Mouse (Mus musculus) ES-E14 (cell line): ENCODE measurements around the gene Hes7. TPM values are rescaled to one million over a fixed set of nuclear protein-coding genes. Genes with fewer than 3 reads are reported as not detected.
A peak's percentile ranks its signal among the peaks of the same experiment; 100 is the strongest.

ENCODE experiments used
- DNase-seq: peaks from one replicate; pipeline ENCODE4 v3.0.0-alpha.2; 2013; ENCODE audit warnings: low read depth, low spot score
- H3K27ac ChIP-seq: 2 replicates; pipeline ENCODE4 v1.5.1; 2012; ENCODE audit warnings: low read depth, mild to moderate bottlenecking, low read length, moderate library complexity, mixed read lengths; ENCODE audit not compliant: poor library complexity, insufficient read depth, severe bottlenecking
- H3K36me3 ChIP-seq: 2 replicates; pipeline ENCODE4 v1.6.1; 2012; ENCODE audit warnings: mild to moderate bottlenecking, low read length, moderate library complexity, mixed read lengths; ENCODE audit not compliant: control insufficient read depth, poor library complexity, insufficient read depth, severe bottlenecking
- H3K4me1 ChIP-seq, 2 experiments: fragments of 150-350 bp in 1 of 2; sonication (generic) in 1 of 2; 2 replicates each; pipeline ENCODE4 v1.6.1; 2012; ENCODE audit warnings: low read length in 2 of 2, mild to moderate bottlenecking in 1 of 2, mixed read lengths in 1 of 2; ENCODE audit not compliant: control insufficient read depth in 2 of 2, insufficient read depth in 2 of 2, poor library complexity in 1 of 2
- H3K4me3 ChIP-seq, 2 experiments: fragments of 150-350 bp in 1 of 2; sonication (generic) in 1 of 2; 2 replicates each; pipeline ENCODE4 v1.5.1; 2012; ENCODE audit warnings: low read length in 2 of 2, low read depth in 1 of 2, mild to moderate bottlenecking in 1 of 2, mixed read lengths in 1 of 2; ENCODE audit not compliant: insufficient read depth in 1 of 2, poor library complexity in 1 of 2, severe bottlenecking in 1 of 2
- H3K9ac ChIP-seq: 2 replicates; pipeline ENCODE4 v1.6.1; 2012; ENCODE audit warnings: low read depth, mild to moderate bottlenecking, low read length, mixed read lengths; ENCODE audit not compliant: poor library complexity, insufficient read depth, severe bottlenecking
- H3K9me3 ChIP-seq: fragments of 150-350 bp; sonication (generic); 2 replicates; pipeline ENCODE4 v1.6.1; 2012; ENCODE audit warnings: low read depth, mild to moderate bottlenecking, low read length; ENCODE audit not compliant: control insufficient read depth, insufficient read depth
- CHD2 ChIP-seq: IDR thresholded peaks from 2 replicates; pipeline ENCODE4 v1.6.1; 2014; ENCODE audit warnings: mild to moderate bottlenecking, low read depth, low read length, inconsistent platforms
- HCFC1 ChIP-seq: IDR thresholded peaks from 2 replicates; pipeline ENCODE4 v1.6.1; 2012; ENCODE audit warnings: low read length, inconsistent platforms, borderline replicate concordance; ENCODE audit not compliant: insufficient read depth
- MAFK ChIP-seq: IDR thresholded peaks from 2 replicates; pipeline ENCODE4 v1.6.1; 2014; ENCODE audit warnings: mild to moderate bottlenecking, low read depth, low read length, inconsistent platforms; ENCODE audit not compliant: insufficient read depth
- ZC3H11A ChIP-seq: IDR thresholded peaks from 2 replicates; pipeline ENCODE4 v1.6.1; 2012; ENCODE audit warnings: low read depth, mild to moderate bottlenecking, inconsistent platforms, low read length, borderline replicate concordance
- ZNF384 ChIP-seq: IDR thresholded peaks from 2 replicates; pipeline ENCODE4 v1.6.1; 2012; ENCODE audit warnings: low read depth, low read length, inconsistent platforms
- in situ Hi-C, 2 experiments: fragments of 600-800 bp; cut with MboI; formaldehyde crosslinking; loops; one replicate each; pipeline ENCODE4 v1.15.1; 2025; ENCODE audit warnings: low sequenced_read_pairs in 2 of 2, inconsistent platforms in 1 of 2; ENCODE audit not compliant: unreplicated experiment in 2 of 2
- total RNA-seq: library from RNA; depleted of rRNA; stranded (reverse); fragments of 300-350 nt; gene quantifications from 2 replicates; pipeline ENCODE4 v1.2.3, GENCODE M21; 2012

The Hes7 gene
- total RNA-seq, 1 experiment = not detected

DNA sequence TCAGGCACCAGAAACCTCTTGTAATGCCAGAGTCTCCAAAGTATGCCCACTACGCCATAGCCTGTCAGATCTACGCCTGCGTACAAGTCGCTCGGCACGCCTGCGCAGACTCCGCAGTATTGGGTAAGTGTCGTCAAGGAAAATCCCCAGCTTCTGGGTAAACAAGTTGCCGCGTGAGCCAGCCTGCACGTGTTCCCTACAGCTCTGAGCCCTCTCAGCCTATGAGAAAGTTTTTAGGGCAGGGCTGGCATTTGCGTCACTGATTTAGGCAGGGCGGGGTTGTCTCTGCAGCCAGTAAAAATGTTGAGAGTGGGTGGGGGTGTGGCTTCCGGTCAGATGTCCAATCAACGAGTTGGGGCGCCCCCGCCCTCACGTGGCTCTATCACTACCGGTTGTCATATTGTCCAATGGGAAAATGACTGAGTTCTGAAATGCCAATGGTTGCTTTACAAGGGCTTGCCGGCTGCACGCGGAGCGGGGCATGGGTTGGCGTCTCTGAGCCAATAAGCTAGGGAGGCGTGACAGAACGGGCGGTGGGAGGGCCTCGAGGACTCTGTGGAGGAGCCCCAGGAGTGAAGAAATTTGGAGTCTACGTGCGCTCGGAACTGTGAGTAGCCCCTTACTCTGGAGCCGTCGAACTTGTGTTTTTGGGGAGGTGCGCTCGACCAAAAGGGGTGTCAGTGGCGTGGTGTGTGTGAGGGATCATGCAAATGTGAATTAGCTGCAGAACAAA lies 25.3 kb upstream of the Hes7 start, which contains the start of gene Per1:
TSS of gene Per1 (plus strand) at position 521 of the 733 bp plus-strand sequence.
- peak; percentile 99 for DNase-seq
- Histone ChIP-seq H3K9ac (peak within 1 kb of the TSS; percentile 70), H3K4me1 (peaks cover 10 to 23% of the 10 kb centered on the region in 2 experiments; a peak in 3 of 4 replicates), H3K27ac (no peak within 1 kb of the TSS), H3K4me3 (peak within 1 kb of the TSS; percentile 73 to 85), H3K36me3 (peaks cover 7% of the 10 kb centered on the region; the same call in 1 of the 2 replicates), H3K9me3 (no peaks in the 10 kb centered on the region)
- in situ Hi-C loops = no loop called here
- peak; percentile 88 for TF ChIP-seq CHD2
- TF ChIP-seq MAFK = no peak

DNA sequence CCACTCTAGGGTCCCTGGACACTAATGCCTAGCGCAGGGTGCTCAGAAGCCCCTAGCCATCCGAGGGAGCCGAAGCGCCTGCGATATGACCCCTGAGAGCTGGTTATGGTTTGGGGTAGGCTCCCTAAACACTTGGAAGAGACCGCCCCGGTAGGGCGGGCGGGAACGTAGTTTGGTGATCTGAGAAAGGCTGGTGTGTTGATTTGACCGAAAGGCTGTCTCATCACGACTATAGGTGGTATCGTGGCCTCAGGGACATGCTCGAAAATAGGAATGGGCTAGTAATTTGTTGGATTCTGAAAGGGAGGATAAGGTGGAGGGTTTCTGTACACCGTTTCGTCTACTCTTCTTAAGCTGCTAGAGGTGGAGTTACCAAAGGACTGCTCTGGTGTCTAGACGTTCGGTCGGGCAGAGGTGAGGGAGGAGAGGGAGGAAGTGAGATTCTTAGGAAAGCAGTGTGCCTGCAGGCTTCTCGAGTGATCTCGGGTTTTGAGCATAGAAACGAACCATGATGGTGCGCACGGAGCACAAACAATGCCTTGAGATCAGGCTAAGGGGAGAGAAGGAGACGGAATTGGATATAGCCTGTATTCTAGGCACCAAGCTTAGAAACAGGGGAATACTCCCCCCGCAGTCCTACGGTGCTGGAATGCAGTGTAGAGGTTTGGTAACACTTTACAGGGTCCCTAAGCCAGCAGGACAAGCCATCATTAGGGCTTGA lies 24.5 kb upstream of the Hes7 start:
- TF ChIP-seq CHD2 (no peak), HCFC1 (no peak), MAFK (no peak), ZC3H11A (no peak), ZNF384 (no peak)

DNA sequence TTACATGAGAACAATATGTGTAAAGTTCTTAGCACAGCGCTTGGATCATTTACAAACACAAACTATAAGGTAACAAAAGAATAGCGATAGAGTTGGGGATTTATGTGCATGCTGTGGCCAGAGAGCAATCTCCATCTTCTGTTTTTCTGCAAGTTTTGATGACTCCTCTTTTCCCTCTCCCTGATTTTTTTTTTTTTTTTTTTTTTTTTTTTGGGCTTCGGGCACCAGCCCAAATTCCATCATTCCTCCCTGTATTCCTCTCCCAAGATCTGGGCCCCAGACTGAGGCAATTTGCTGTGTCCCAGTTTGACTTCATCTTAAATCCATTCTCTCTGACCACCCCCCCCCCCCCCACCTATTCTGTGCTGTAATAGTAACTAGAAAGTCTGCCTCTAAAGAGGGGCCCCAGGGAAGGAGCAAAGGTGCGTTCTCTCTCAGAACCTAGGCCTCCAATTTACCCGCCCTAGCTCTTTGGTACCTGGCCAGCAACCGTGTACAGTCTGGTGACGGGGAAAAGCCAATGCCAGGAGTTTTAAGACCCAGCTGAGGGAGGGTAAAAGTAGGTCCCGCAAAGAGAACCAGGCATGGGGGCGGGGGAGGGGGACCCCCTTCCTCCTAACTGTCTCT lies 23.7 kb upstream of the Hes7 start:
- Histone ChIP-seq H3K27ac (no peak overlapping the region), H3K4me3 (peak overlapping the region; percentile 41 to 85), H3K36me3 (peaks cover 14% of the 10 kb centered on the region; the same call in 1 of the 2 replicates), H3K9me3 (no peaks in the 10 kb centered on the region), H3K9ac (peak overlapping the region; percentile 36), H3K4me1 (peaks cover 10 to 20% of the 10 kb centered on the region in 2 experiments; a peak in 3 of 4 replicates)
- DNase-seq = no peak
- in situ Hi-C loops = no loop called here
- TF ChIP-seq ZNF384 (peak; percentile 70), ZC3H11A (no peak)

More for the DNA sequence above, 24.5 kb upstream of the Hes7 start:
- Histone ChIP-seq H3K4me1 (peaks cover 10 to 23% of the 10 kb centered on the region in 2 experiments; a peak in 3 of 4 replicates), H3K4me3 (peak overlapping the region; percentile 73 to 85), H3K36me3 (peaks cover 8% of the 10 kb centered on the region; the same call in 1 of the 2 replicates), H3K9me3 (no peaks in the 10 kb centered on the region), H3K27ac (no peak overlapping the region), H3K9ac (peak overlapping the region; percentile 70)
- in situ Hi-C loops = no loop called here
- DNase-seq = no peak

DNA sequence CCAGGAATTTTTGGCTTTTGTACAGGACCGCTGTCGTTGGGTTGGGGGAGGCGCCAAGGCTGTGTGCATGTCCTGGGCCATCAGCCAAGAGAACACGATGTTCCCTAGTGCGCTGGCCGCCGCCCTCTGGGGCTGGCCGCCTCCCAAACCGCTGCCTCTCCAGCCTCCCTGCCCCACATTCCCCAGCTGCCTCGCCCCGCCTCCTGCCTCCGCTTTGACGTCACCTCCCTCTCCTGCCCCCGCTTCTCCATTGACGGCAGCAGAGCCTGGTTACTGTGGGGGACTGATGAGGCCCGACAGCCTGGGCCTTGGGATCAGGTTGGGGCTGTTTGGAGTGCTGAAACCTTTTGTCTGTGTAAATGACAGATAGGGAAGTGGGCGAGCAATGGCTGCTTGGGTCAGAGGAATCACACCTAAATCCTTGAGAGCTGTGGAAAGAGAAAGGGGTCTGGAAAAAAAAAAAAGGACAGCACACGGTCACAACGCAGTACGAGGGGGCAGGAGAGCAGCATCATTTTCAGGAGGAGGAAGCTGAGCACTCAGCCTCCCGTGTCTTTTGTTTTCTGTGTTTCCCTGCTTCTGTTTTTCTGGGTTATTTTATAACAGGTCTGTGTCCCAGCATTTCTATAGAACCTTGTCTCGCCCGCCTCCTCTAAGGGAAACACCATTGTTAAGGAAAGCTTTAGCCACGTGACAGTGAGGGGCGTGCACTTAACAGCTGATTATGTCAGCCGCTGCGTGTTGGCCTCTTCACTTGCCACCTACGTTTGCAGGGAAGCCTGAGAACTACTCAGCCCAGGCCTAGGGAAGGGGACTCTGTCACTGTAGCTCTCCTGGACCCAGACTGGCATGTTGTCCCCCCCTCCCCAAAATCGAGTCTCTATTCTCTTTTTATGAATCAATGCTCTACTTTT lies 23.0 kb upstream of the Hes7 start:
- Histone ChIP-seq H3K9ac (peak overlapping the region; percentile 58), H3K36me3 (peaks cover 20% of the 10 kb centered on the region), H3K4me1 (peaks cover 10 to 19% of the 10 kb centered on the region in 2 experiments; a peak in 3 of 4 replicates), H3K27ac (no peak overlapping the region), H3K4me3 (peak overlapping the region; percentile 41 to 51), H3K9me3 (no peaks in the 10 kb centered on the region)
- in situ Hi-C loops = no loop called here
- DNase-seq = no peak
- no peak for TF ChIP-seq HCFC1
- no peak for TF ChIP-seq ZNF384
- TF ChIP-seq ZC3H11A = no peak
- TF ChIP-seq CHD2 = no peak
- TF ChIP-seq MAFK = no peak
